Mouse (Mus musculus): ENCODE results near the gene Lmntd1. TPM values are rescaled to one million over a fixed set of nuclear protein-coding genes. Genes with fewer than 3 reads are reported as not detected.

Lmntd1 gene
- 1.1 and 1.6 TPM in 2 replicates for polyA plus RNA-seq (2015; fragmentation: Nextera tagmentation; extraction: Ambion mirVana)

GRCm38 (mm10) chr6:145614219-145614618 is at the start of gene Lmntd1:
Lmntd1 (minus strand) TSS chr6:145614319.
- no peaks in the 10 kb centered on the region for H3K4me1 ChIP-seq (replicated peaks)
- no peak within 1 kb of the TSS for H3K4me2 ChIP-seq
- no peak for ATAC-seq (ENCODE audit: low FRiP score, low read depth)
- H3K9me3 ChIP-seq: no peaks in the 10 kb centered on the region
- no peak within 1 kb of the TSS for H3K27ac ChIP-seq (replicated peaks)
- H3K4me3 ChIP-seq: no peak within 1 kb of the TSS
- no peak within 1 kb of the TSS for H3K9ac ChIP-seq
- no peaks in the 10 kb centered on the region for H3K27me3 ChIP-seq
- H3K36me3 ChIP-seq: no peaks in the 10 kb centered on the region
- WGBS: 80% methylated on average over 7 of the region's 7 CpGs

GRCm38 (mm10) chr6:145660943-145661342 is 46.8 kb upstream of the Lmntd1 start:
- Histone ChIP-seq H3K9me3 (no peaks in the 10 kb centered on the region), H3K9ac (no peak overlapping the region), H3K27me3 (no peaks in the 10 kb centered on the region), H3K36me3 (no peaks in the 10 kb centered on the region), H3K4me1 (replicated peaks) (0 out of 2 replicates have a peak, but pooled peaks cover 6% of the 10 kb centered on the region), H3K4me3 (no peak overlapping the region), H3K4me2 (no peak overlapping the region), H3K27ac (replicated peaks) (no peak overlapping the region)
- 75% methylated on average over 11 of the region's 11 CpGs for WGBS
- ATAC-seq (ENCODE audit: low FRiP score, low read depth): no peak

GRCm38 (mm10) chr6:145659116-145659515 is 45.0 kb upstream of the Lmntd1 start:
- H3K36me3 ChIP-seq: no peaks in the 10 kb centered on the region
- H3K9ac ChIP-seq: no peak overlapping the region
- no peaks in the 10 kb centered on the region for H3K9me3 ChIP-seq
- H3K27ac ChIP-seq (replicated peaks): no peak overlapping the region
- H3K27me3 ChIP-seq: no peaks in the 10 kb centered on the region
- no peak for ATAC-seq (ENCODE audit: low FRiP score, low read depth)
- 0 out of 2 replicates have a peak, but pooled peaks cover 3% of the 10 kb centered on the region for H3K4me1 ChIP-seq (replicated peaks)
- no peak overlapping the region for H3K4me3 ChIP-seq
- 72% methylated on average over 6 of the region's 6 CpGs for WGBS
- no peak overlapping the region for H3K4me2 ChIP-seq

- H3K4me2 ChIP-seq: no peak overlapping the region
- H3K4me3 ChIP-seq: no peak overlapping the region
- H3K27ac ChIP-seq (replicated peaks): no peak overlapping the region
- no peaks in the 10 kb centered on the region for H3K9me3 ChIP-seq
- no peak overlapping the region for H3K9ac ChIP-seq
- H3K4me1 ChIP-seq (replicated peaks): no peaks in the 10 kb centered on the region
- no peaks in the 10 kb centered on the region for H3K27me3 ChIP-seq
- H3K36me3 ChIP-seq: no peaks in the 10 kb centered on the region
- ATAC-seq (ENCODE audit: low FRiP score, low read depth): no peak
- WGBS: 68% methylated on average over 15 of the region's 15 CpGs
Observed at GRCm38 (mm10) chr6:145656740-145657591, 42.8 kb upstream of the Lmntd1 start.

GRCm38 (mm10) chr6:145655678-145656077 is 41.6 kb upstream of the Lmntd1 start:
- H3K4me1 ChIP-seq (replicated peaks): no peaks in the 10 kb centered on the region
- no peaks in the 10 kb centered on the region for H3K36me3 ChIP-seq
- H3K27me3 ChIP-seq: no peaks in the 10 kb centered on the region
- H3K9me3 ChIP-seq: no peaks in the 10 kb centered on the region
- no peak overlapping the region for H3K27ac ChIP-seq (replicated peaks)
- H3K4me2 ChIP-seq: no peak overlapping the region
- H3K4me3 ChIP-seq: no peak overlapping the region
- ATAC-seq (ENCODE audit: low FRiP score, low read depth): no peak
- H3K9ac ChIP-seq: no peak overlapping the region
- WGBS: 88% methylated on average over 1 of the region's 1 CpGs

- Histone ChIP-seq H3K4me1 (replicated peaks) (no peaks in the 10 kb centered on the region), H3K4me3 (no peak overlapping the region), H3K27me3 (no peaks in the 10 kb centered on the region), H3K4me2 (no peak overlapping the region), H3K27ac (replicated peaks) (no peak overlapping the region), H3K36me3 (no peaks in the 10 kb centered on the region), H3K9me3 (no peaks in the 10 kb centered on the region), H3K9ac (no peak overlapping the region)
- 77% methylated on average over 8 of the region's 8 CpGs for WGBS
- ATAC-seq (ENCODE audit: low FRiP score, low read depth): no peak
Observed at GRCm38 (mm10) chr6:145654062-145654836, 40.1 kb upstream of the Lmntd1 start.

GRCm38 (mm10) chr6:145653626-145654025 is 39.5 kb upstream of the Lmntd1 start:
- 86% methylated on average over 5 of the region's 5 CpGs for WGBS
- Histone ChIP-seq H3K36me3 (no peaks in the 10 kb centered on the region), H3K27me3 (no peaks in the 10 kb centered on the region), H3K4me1 (replicated peaks) (no peaks in the 10 kb centered on the region), H3K27ac (replicated peaks) (no peak overlapping the region), H3K9ac (no peak overlapping the region), H3K4me2 (no peak overlapping the region), H3K4me3 (no peak overlapping the region), H3K9me3 (no peaks in the 10 kb centered on the region)
- no peak for ATAC-seq (ENCODE audit: low FRiP score, low read depth)

- no peak for ATAC-seq (ENCODE audit: low FRiP score, low read depth)
- WGBS: 84% methylated on average over 5 of the region's 5 CpGs
- no peaks in the 10 kb centered on the region for H3K27me3 ChIP-seq
Observed at GRCm38 (mm10) chr6:145652986-145653385, 38.9 kb upstream of the Lmntd1 start.

GRCm38 (mm10) chr6:145651976-145652375 is 37.9 kb upstream of the Lmntd1 start:
- no peak for ATAC-seq (ENCODE audit: low FRiP score, low read depth)
- Histone ChIP-seq H3K4me2 (no peak overlapping the region), H3K27ac (replicated peaks) (no peak overlapping the region), H3K27me3 (no peaks in the 10 kb centered on the region), H3K36me3 (no peaks in the 10 kb centered on the region), H3K9ac (no peak overlapping the region), H3K4me3 (no peak overlapping the region), H3K4me1 (replicated peaks) (no peaks in the 10 kb centered on the region), H3K9me3 (no peaks in the 10 kb centered on the region)
- WGBS: 79% methylated on average over 2 of the region's 2 CpGs

More at GRCm38 (mm10) chr6:145652986-145653385, 38.9 kb upstream of the Lmntd1 start:
- H3K27ac ChIP-seq (replicated peaks): no peak overlapping the region
- H3K4me1 ChIP-seq (replicated peaks): no peaks in the 10 kb centered on the region
- no peaks in the 10 kb centered on the region for H3K36me3 ChIP-seq
- H3K9ac ChIP-seq: no peak overlapping the region
- no peak overlapping the region for H3K4me2 ChIP-seq
- no peak overlapping the region for H3K4me3 ChIP-seq
- no peaks in the 10 kb centered on the region for H3K9me3 ChIP-seq

GRCm38 (mm10) chr6:145640971-145641506 is 26.9 kb upstream of the Lmntd1 start:
- no peak overlapping the region for H3K4me2 ChIP-seq
- H3K4me1 ChIP-seq (replicated peaks): no peaks in the 10 kb centered on the region
- no peaks in the 10 kb centered on the region for H3K27me3 ChIP-seq
- H3K9ac ChIP-seq: no peak overlapping the region
- no peaks in the 10 kb centered on the region for H3K9me3 ChIP-seq
- H3K27ac ChIP-seq (replicated peaks): no peak overlapping the region
- ATAC-seq (ENCODE audit: low FRiP score, low read depth): no peak
- H3K36me3 ChIP-seq: no peaks in the 10 kb centered on the region
- WGBS: 82% methylated on average over 4 of the region's 4 CpGs
- H3K4me3 ChIP-seq: no peak overlapping the region

- Histone ChIP-seq H3K4me2 (no peak overlapping the region), H3K4me3 (no peak overlapping the region), H3K4me1 (replicated peaks) (no peaks in the 10 kb centered on the region), H3K9ac (no peak overlapping the region), H3K27me3 (no peaks in the 10 kb centered on the region), H3K9me3 (no peaks in the 10 kb centered on the region), H3K27ac (replicated peaks) (no peak overlapping the region), H3K36me3 (no peaks in the 10 kb centered on the region)
- no peak for ATAC-seq (ENCODE audit: low FRiP score, low read depth)
- 65% methylated on average over 6 of the region's 6 CpGs for WGBS
Observed at GRCm38 (mm10) chr6:145638248-145638647, 24.1 kb upstream of the Lmntd1 start.

GRCm38 (mm10) chr6:145636682-145637081 is 22.6 kb upstream of the Lmntd1 start:
- ATAC-seq (ENCODE audit: low FRiP score, low read depth): no peak
- no peak overlapping the region for H3K27ac ChIP-seq (replicated peaks)
- no peak overlapping the region for H3K9ac ChIP-seq
- no peaks in the 10 kb centered on the region for H3K9me3 ChIP-seq
- H3K4me3 ChIP-seq: no peak overlapping the region
- H3K36me3 ChIP-seq: no peaks in the 10 kb centered on the region
- no peak overlapping the region for H3K4me2 ChIP-seq
- H3K27me3 ChIP-seq: no peaks in the 10 kb centered on the region
- H3K4me1 ChIP-seq (replicated peaks): no peaks in the 10 kb centered on the region
- 79% methylated on average over 4 of the region's 4 CpGs for WGBS

Data from hindbrain, embryonic 15.5 days (tissue).